Mouse (Mus musculus): ENCODE measurements around the gene Macrod2.

The Macrod2 gene

GRCm38 (mm10) chr2:140395179-140395578, at the start of gene Macrod2:
Macrod2 (plus strand) TSS chr2:140395309.
- DNase-seq (ENCODE audit: low read depth): peak; percentile 86

- DNase-seq (ENCODE audit: low read depth): no peak
Observed at GRCm38 (mm10) chr2:140359905-140360304, 35.2 kb upstream of the Macrod2 start.

- no peak for DNase-seq (ENCODE audit: low read depth)
Observed at GRCm38 (mm10) chr2:140364804-140365203, 30.3 kb upstream of the Macrod2 start.

GRCm38 (mm10) chr2:140389525-140389924, 5.6 kb upstream of the Macrod2 start, which contains the start of gene Sel1l2:
Sel1l2 (minus strand) TSS chr2:140389706.
- no peak for DNase-seq (ENCODE audit: low read depth)

- DNase-seq (ENCODE audit: low read depth): peak; percentile 11
Observed at GRCm38 (mm10) chr2:140395744-140396231, 679 bp downstream of the Macrod2 start.

- no peak for DNase-seq (ENCODE audit: low read depth)
Observed at GRCm38 (mm10) chr2:140425844-140426243, 30.7 kb downstream of the Macrod2 start.

- peak; percentile 52 for DNase-seq (ENCODE audit: low read depth)
Observed at GRCm38 (mm10) chr2:140427283-140427682, 32.2 kb downstream of the Macrod2 start.

- no peak for DNase-seq (ENCODE audit: low read depth)
Observed at GRCm38 (mm10) chr2:140439081-140439480, 44.0 kb downstream of the Macrod2 start.

- DNase-seq (ENCODE audit: low read depth): no peak
Observed at GRCm38 (mm10) chr2:140448636-140449035, 53.5 kb downstream of the Macrod2 start.

- no peak for DNase-seq (ENCODE audit: low read depth)
Observed at GRCm38 (mm10) chr2:140475770-140476169, 80.7 kb downstream of the Macrod2 start.

GRCm38 (mm10) chr2:140476891-140477290, 81.8 kb downstream of the Macrod2 start:
- DNase-seq (ENCODE audit: low read depth): no peak

GRCm38 (mm10) chr2:140482604-140483003, 87.5 kb downstream of the Macrod2 start:
- no peak for DNase-seq (ENCODE audit: low read depth)

GRCm38 (mm10) chr2:140497688-140498087, 102.6 kb downstream of the Macrod2 start:
- no peak for DNase-seq (ENCODE audit: low read depth)

- no peak for DNase-seq (ENCODE audit: low read depth)
Observed at GRCm38 (mm10) chr2:140500951-140501350, 105.8 kb downstream of the Macrod2 start.

GRCm38 (mm10) chr2:140521472-140521871, 126.4 kb downstream of the Macrod2 start:
- DNase-seq (ENCODE audit: low read depth): no peak

GRCm38 (mm10) chr2:140530214-140530613, 135.1 kb downstream of the Macrod2 start:
- no peak for DNase-seq (ENCODE audit: low read depth)

GRCm38 (mm10) chr2:140532024-140532423, 136.9 kb downstream of the Macrod2 start:
- no peak for DNase-seq (ENCODE audit: low read depth)

GRCm38 (mm10) chr2:140532859-140533519, 137.9 kb downstream of the Macrod2 start:
- no peak for DNase-seq (ENCODE audit: low read depth)

GRCm38 (mm10) chr2:140533621-140534020, 138.5 kb downstream of the Macrod2 start:
- no peak for DNase-seq (ENCODE audit: low read depth)

GRCm38 (mm10) chr2:140534583-140534982, 139.5 kb downstream of the Macrod2 start:
- DNase-seq (ENCODE audit: low read depth): no peak

GRCm38 (mm10) chr2:140535832-140536571, 140.9 kb downstream of the Macrod2 start:
- DNase-seq (ENCODE audit: low read depth): no peak

GRCm38 (mm10) chr2:140549286-140549685, 154.2 kb downstream of the Macrod2 start:
- no peak for DNase-seq (ENCODE audit: low read depth)

GRCm38 (mm10) chr2:140561426-140561825, 166.3 kb downstream of the Macrod2 start:
- no peak for DNase-seq (ENCODE audit: low read depth)

Data from induced T-regulatory cell, adult 2 months (primary cell).